Mouse (Mus musculus) forelimb bud, embryonic 11.5 days (tissue): ENCODE measurements around the gene Sulf2.
"Not testable (repeated sequence)": the region's sequence is repeated elsewhere in the genome, so short reads cannot be mapped to it uniquely, and the experiment has no call there.

Source experiments
- DNase-seq: peaks from one replicate; pipeline ENCODE4 v3.0.0-alpha.2; 2012; ENCODE audit warnings: low read depth, low spot score

Gene Sulf2

DNA sequence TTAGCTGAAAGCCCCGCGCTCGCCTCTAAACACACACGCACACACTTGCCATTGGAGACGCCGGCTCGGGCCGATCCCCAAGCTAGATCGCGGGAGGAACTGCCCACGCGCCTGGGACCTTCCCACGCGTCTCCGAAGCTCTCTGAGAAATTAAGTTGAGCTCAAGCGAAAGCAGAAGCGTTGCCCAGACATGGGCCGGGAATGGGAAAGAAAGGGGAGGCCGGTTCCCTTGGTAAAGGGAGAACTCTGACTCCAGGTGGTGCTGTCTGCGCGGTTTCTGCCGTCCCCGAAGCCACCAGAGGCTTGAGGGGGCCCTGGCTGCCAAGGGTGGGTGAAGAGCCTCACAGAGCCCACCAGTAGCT lies at the start of gene Sulf2:
TSS of gene Sulf2 (minus strand) at position 210 of the 362 bp plus-strand sequence.
- DNase-seq, result peak; percentile 86

DNA sequence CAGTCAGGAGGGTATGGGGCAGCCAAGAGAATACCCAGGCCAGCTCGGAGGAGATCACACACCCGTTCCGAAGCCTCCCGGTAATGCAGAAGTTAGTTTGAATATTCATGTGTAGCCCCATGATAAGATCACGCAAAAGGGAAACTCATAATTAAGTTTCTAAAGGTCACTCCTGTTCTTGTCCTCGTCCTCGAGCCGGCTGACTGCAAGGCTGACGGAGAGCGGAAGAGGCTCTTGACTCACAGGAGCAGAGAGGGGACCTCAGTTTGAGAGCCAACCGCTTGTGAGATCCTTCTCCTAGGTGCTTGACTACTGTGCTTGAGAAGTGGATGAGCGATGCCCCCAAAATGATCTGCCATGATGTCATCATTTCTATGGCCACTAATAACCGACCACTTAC lies 48.7 kb upstream of the Sulf2 start:
- DNase-seq, result no peak

DNA sequence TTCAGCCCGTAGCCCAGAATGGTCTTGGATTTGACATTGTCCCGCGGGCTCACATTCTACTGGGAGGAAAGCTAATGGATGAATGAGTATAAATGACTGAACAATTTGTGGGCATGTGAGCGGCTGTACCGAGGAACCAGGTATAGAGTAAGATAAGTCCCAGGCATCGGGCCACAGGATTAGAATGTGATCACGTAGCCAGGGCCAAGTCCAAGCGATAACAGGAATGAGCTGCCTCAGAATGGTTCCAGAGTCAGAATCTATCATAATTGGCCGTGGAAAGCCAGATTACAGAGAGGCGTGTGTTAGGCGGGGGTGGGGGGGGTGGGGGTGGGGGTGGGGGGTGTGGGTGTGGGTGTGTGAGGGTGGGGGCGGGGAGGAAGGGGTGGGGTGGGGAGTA lies 48.2 kb upstream of the Sulf2 start:
- DNase-seq, result no peak

DNA sequence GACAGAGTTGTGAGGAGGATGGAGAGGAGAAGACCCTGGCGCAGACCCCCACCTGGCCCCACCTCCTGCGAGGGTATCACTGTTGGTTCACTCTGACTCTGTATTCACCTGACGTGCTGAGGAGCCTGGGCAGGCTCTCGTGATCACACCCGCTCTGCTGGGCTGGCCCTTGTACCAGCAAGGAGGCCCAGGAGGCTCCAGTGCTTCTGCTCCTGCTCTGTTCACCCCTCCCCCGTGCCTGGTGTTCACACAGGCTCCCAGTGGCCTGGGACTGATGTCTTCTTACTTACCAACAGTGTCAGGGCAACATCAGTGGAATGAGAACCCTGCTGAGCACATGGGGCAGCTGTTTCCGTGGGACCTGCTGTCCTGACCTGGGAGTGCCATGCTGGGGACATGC lies 42.5 kb upstream of the Sulf2 start:
- DNase-seq, result no peak

DNA sequence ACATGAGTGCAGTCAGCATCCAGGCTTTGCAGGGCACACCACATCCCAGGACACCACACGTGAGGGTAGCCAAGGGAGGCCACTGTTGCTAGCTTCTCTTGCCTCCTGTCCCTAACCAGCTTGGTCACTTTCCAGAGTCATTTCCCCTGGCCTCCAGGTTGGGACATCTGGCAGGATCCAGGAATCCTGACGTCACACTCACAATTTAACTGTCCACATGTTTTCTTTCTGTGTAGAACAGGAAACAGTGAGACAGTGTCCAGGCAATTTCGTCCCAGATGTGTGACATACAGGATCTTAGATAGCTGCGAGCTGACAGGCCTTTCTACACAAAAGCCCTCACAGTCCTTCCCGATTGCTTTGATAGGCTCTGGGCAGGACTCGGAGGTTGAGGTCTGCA lies 41.6 kb upstream of the Sulf2 start:
- no peak for DNase-seq

DNA sequence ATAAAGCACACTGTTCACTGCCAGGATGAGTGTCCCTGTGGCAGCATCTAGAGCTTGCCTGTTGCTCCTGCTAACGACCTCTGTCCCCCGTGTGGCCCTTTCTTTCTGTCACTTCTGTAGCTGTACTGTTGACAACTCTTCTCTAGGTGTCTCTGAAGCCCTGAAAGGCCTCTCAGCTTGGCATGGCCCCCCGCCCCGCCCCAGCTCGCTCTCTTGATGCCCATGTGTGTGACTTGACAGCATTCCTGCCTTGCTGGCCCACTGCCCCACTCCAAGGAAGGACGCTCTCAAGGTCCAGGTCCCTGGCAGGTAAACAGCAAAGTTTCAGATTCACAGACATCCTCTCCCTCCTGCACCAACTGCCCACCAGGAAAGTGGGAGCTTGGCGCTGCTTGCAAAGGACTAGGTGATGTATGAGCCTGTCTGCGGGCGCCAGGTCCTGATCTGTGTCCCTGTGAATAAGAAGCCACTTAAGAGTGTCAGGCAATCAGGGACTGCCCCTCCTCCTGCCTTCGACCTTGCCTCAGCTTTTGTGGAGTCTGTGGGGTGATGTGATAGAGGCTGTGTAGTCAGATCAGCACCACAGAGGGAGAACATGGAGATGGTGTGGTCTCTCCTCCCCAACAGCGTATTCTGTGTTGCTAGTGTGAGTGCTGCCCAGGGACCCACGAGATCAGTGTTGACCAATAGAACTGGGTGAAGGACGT lies 40.8 kb upstream of the Sulf2 start:
- no peak for DNase-seq

DNA sequence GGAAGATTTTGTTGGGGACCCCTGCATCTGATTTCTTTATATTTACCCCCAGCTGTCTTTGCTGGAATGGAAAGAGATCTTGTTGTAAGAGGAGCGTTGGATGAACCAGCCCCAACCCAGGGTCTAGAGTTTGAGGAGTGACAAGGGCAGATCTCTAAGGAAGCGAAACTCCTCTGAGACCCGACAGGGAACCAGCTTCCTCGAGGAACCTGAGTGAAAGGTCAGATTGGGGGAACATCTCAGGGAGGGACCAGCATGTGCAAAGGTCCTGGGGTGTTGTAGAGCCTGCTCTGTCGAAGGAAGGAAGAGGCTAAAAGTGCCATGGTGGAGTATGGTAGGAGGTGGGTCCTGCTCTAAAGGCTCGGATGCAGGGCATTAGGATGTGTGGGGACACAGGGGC lies 39.6 kb upstream of the Sulf2 start:
- no peak for DNase-seq

DNA sequence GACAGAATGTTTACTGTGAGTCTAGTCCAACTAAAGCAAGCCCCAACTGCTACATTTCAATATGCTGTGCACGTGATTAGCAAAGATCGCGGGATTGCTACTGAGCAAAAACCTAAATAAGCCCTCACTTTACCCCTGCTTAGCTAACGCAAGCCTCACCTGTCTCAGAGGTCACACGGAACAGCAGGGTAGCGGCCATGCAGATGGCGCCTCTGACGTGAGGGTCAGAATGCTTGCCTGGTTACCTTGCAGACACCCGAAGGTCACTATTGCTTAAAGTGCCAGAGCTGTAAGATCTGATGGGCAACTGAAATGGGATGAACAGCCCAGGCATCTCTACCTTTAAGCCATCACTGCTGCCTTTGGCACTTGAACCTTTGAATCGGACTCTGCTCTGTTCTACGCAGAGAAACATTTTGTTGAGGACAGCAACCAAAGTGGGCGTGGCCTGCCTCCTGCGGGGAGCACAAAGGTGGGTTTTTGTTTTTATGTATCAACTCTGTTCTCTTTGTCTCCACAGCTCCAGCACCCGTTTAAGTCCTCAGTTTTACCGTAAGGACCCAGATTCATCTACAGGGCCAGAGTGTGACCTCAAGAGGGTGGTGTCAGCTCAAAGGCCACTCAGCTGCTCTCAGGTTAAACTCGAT lies 38.8 kb upstream of the Sulf2 start:
- DNase-seq, result no peak

DNA sequence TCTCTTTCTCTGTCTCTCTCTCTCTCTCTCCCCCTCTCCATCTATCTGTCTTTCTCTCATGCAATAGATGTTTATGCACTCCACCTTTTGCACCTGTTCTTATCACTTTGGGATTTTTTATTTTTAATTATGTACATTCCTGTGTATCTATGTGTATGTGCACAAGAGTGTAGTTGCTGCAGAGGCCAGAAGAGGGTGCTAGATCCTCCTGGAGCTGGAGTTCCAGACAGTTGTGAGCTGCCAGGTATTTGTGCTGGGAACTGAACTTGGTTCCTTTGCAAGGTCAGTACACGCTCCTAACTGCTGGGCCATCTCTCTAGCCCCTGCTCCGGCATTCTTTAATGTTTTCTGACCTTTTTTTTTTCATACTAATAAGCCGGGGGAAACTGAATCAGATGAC lies 38.0 kb upstream of the Sulf2 start:
- no peak for DNase-seq

DNA sequence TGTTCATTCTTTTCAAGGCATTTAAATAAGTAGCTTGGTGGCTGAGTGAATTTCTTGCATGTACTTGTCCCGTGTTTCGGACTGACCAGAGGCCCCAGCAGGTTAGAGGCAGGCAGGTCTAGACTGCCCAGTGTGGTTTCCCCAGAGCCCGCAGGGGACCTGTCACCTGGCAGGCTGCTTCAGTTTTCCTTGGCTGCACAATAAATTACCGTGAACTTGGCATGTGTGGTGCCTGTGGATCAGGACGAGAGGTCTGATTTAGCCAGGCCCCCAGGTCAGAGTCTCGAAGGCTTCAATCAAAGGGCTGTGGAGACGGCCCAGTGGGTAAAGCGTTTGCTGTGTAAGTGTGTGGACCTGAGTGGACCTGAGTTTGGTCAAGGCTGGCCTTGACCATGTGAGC lies 35.4 kb upstream of the Sulf2 start:
- no peak for DNase-seq

DNA sequence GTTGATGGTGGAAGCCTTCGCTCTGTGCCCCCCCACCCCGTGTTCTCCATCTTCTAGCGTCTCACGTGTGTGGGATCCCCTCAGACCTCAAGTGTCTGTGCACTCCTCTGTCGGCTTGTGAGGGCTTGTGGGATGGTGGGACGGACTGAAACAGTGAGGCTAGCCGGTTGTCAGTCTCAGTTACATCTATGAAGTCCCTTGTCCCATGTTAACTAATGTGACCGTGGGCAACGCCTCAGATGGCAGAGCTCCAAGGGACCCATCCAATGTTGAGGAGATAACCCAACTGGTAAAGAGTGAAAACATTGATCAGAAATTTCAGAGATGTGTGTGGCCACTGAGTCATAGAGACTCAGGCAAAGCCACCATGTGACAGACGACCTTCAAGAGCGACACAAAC lies 33.7 kb upstream of the Sulf2 start:
- DNase-seq, result no peak

DNA sequence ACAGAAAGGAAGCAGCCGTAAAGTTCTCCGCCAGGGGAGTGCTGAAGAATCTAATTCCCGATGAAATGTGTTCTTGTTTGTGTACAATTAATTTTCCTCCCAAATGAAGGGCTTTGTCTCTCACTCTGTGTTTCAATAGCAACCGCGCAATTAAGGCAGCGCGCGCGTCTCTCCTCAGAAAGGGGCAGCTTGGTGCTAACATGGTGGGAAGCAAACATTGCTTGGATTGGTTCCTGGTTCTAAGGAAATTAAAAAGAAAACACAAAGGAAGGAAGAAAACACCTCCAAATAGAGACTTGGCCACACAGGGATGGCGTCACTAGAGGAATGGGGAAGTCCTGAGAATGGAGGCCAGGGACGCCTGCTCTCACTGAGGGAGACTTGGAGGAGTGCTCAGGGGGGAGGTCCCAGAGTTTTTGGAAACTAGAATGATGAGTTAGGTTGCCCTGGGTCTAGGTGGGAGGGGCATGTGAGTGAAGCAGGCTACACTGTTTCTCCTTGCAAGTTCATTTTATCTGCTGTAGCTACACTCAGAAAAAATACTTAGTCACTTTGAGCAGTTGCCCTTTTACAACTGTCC lies 32.5 kb upstream of the Sulf2 start:
- not testable (repeated sequence) for DNase-seq

DNA sequence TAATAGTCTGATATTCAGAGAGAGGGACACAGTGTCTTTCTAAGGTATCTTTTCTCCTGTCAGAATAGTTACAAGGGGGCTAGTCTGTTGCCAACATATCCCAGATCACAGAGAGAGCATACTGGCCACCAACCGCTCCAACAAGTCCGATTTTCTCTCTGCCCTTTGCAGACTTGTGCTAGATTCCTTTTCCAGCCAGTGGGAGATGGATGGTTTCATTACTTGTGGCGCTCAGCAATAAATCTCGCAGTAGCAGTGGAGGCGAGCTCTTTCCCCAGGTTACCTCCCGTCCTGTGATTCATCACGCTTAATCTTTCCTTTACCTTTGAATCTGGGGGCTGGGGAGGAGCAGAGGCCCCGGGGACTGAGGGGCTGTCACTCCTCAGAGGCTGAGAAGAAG lies 31.9 kb upstream of the Sulf2 start:
- DNase-seq, result not testable (repeated sequence)

DNA sequence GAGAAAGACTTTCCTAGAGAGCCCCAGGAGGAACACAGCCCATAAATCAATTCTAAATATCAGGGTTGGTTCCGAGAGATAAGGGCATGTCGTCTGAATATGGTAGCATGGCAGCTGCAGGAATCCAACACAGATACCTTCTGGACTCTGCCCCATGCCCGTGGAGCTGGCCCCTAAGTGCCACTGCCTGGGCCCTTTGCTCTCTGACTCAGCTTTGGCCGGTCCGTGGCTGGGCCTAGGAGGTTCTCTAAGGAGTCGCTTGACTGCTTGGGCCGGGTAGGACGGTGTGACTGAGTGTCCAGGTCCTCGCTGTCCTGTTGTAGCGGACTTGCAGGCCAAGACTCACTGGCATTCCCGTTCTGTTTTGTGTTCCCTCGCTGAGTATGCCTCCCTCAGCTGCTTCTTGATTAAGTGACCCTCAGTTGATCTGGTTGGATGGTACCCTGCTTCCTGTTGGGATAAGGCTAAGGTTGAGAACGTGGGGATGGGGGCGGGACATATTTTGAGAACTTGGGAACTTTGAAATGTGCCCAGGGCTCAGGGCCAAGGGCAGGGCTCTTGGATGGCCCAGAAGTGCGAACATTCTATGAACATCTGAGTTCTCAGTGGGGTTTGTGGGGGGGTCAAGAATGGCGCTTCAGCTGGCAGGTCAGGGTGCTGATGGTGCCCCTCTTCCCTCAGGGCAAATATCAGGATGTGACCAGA lies 30.9 kb upstream of the Sulf2 start:
- no peak for DNase-seq

DNA sequence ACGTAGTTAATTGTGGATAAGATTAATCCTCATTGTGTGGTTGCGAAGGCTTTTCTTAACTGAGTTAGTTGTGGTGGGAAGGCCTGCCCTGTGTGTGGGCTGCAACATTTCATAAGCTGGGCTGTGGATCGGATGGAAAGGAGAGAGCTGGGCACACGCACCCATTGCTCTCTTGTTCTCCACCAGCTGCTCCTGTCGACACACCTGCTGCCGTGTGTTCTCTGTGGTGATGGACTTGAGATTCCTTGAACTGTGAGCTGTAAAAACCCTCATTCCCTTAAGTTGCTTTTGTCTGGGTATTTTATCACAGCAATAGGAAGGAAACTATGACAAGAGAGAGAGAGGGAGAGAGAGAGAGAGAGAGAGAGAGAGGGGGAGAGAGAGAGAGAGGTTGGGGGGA lies 30.3 kb upstream of the Sulf2 start:
- no peak for DNase-seq

DNA sequence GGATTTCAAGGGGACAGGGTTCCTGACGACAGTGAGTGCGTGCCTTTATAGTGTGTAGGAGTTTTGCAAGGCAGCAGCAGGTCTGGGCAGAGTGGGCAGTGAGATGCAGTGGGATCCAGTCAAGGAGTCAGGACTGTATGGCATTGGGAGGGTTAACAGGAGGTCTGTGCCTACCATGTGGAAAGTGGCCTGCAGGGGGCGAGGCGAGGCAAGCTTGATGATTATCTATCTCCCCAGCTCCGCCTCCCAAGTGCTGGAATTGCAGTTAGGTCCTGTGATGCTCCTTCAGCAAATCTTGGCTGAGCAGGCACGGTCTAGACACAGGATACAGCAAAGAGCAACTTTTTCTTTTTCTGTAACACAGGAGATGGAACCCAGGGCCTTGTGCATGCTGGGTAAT lies 29.0 kb upstream of the Sulf2 start:
- DNase-seq, result no peak

DNA sequence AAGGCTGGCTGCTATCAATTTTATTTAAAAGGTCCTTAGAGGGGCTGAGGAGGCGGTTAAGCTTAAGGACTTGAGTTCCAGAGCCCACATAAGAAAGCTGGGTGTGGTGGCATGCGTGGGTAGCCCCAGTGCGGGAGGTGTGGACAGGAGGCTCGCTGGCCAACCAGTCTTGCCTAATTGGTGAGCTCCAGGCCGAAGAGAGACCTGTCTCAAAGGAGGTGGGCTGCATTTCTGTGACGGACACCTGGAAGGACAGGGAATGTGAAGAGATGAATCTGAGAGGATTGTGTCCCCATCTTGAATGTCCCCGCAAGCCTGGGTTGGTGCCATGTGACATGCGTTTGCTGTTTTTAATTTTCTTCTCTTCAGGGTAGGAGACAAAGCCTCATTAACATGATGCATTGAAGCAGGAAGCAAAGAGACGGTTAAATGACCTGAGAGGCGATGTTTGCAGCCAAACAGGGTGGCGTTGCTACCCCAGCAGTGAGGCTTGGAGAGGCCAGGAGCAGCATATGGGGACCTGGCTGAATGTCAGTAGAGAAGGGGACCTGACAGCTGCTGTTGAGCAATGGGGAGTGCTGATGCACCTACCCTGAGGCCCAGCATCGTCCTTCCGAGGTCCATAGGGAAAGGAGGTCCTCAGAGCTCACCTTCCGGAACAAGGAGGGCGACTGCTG lies 26.7 kb upstream of the Sulf2 start:
- DNase-seq, result peak; percentile 61

DNA sequence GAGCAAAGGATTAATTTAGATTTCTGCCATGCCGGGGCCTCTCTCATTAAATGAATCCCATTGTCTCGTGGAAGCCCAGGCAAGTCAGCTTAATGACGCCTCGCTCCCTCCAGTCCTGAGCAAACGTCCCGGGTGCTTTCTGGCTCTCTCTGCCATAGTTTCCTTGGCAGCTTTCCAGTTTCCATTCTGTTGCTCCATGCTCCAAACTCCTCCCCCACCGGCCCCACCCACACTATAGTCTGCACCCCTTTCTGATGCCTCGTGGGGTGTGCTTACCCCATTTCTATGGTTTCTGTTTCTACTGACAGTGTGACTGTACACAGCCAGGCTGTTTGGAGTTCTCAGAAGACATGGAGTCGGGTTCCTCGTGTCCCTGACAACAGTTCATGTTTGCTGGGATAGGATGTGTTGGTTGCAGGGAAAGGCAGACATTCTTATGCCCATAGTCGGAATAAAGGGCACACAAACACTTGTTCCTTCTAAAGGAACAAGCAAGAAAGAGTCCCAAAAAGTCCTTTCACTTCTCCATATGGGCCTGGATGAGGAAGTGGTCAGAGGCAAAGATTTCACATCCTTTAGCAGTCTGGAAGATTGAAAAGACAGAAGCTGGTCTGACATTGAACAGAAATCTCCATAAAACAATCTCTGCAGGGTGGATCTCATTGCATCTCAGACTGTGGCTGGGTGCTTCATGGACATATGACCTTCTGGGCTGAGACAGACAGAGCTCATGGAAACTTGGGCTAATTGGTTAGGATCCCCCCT lies 25.5 kb upstream of the Sulf2 start:
- no peak for DNase-seq

DNA sequence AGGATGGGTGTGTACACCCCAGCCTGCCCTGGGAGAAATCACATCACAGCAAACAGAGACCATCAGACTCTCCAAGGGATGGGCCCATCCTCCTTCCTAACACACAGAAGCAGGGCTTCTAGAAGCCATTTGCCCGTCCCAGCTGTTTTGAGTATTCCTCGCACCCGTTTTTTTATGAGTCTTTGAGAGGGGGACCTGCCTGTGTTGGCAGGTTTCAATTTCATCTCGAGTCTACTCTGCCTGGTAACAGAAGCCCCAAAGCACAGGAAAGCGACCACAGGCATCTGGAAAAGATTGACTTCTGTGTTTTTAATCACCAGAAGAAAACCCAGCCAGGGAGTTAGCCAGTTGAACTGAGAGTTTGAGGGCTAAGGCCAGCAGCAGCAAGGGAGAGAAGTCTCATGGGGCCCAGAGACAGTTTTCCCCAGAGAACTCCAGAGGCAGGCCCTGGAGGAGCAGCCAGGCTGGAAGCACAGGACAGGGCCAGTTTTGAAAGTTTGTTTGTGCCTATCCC lies 24.7 kb upstream of the Sulf2 start:
- peak; percentile 95 for DNase-seq

DNA sequence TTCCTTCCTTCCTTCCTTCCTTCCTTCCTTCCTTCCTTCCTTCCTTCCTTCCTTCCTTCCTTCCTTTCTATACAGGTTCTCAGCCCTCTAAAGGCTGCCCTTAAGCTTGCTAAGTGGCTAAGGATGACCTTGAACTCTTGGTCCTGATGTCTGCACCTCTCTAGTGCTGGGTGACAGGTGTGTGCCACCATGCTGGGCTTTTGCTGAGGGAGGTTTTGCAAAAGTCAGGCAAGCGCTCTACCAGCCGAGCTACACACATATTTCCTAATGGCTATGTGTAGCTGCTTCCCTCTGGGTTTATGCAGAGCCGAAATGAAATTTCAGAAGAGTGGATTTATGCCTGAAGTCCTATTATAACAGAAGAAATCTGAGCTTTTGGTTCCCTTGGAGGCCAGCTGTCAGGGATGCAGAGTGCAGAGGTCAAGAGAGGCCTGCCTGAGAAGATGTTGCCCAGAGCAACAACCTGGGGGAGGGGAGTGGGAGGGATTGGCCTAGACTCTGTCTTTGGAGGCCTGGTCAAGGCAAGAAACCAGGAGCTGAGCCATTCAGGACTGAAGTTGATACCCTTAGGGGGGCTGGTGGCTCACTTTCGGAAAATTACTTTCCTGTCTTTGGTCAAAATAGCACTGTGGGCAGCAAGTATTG lies 24.1 kb upstream of the Sulf2 start:
- DNase-seq, result peak; percentile 84
